Mouse (Mus musculus): Measurements from ENCODE around the gene Lingo1. TPM values are rescaled to one million over a fixed set of nuclear protein-coding genes. Genes with fewer than 3 reads are reported as not detected.

Lingo1 gene
- polyA plus RNA-seq, 1 experiment, result 0.37 TPM

DNA sequence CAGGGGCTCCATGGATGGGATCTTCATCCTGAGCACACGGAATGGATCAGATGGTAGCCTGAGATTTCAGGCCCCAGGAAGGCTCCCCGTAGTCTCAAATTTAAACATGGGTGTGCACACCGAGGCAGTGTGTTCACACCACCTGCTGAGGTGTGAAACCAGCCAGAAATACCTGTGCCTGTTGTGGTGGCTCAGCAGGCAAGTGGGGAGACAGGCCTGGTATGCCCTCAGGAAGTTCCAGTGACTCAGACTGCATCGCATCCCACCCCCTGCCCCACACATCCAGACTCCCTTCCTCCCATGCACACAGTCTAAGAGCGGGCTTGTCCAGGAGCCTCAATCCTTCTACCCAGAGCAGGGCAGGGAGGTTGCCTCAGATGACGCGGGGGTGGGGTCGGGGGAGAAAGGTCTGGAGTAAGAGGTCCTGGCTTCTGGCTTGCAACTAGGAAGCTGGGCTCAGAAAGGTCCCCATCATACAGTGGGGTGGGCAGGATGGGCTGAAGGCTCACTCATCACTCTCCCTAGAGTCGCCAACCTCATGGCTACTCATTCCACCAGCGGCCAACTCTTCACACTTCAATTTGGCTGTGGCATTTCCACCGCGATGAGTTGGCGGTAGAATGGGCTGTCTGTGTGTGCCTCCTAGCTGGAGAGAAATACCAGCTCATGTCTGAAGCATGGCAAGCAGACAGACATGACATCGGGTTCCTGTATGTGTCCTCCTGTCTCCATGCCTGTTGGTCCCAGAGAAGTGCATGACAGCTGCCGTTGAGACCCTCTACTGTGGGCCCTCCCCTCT, 149.8 kb downstream of the Lingo1 start:
- Histone ChIP-seq H3K79me2 (ENCODE audit: control insufficient read depth, insufficient read depth) (no peaks in the 10 kb centered on the region), H3ac (ENCODE audit: control insufficient read depth, insufficient read length, low read depth) (no peak overlapping the region), H3K4me3 (ENCODE audit: insufficient read depth, poor library complexity, severe bottlenecking) (no peak overlapping the region), H3K79me3 (ENCODE audit: low read depth) (no peaks in the 10 kb centered on the region), H3K36me3 (ENCODE audit: control insufficient read depth, insufficient read depth) (no peaks in the 10 kb centered on the region), H3K27me3 (ENCODE audit: control insufficient read depth, insufficient read depth, insufficient read length) (peaks cover 71% of the 10 kb centered on the region)
- TF ChIP-seq USF1 (IDR thresholded peaks at IDR 0.05; ENCODE audit: low read depth) (no peak), FOSL1 (IDR thresholded peaks at IDR 0.05; ENCODE audit: insufficient read depth, low read length, poor library complexity, severe bottlenecking) (no peak), CEBPB (IDR thresholded peaks at IDR 0.05; ENCODE audit: low read depth) (no peak)

DNA sequence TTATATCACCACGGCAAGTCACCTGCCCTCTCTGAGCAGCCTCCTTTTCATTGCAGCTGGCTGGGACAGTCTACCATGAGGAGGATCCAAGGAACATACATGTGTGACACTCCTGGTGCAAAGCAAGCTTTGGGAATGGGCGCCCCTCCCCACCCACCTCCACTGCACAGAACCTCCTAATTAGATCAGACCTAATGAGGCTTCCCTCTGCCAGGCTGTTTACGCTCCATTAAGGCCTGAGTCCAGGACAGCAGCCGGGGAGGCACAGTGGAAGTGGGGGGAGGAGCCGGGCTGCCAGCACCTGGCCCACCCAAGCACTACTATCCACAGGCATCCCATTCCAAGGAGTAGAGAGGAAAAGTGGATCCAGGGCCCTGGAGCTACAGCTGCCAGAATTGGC, 152.8 kb downstream of the Lingo1 start:
- peaks cover 65% of the 10 kb centered on the region for H3K27me3 ChIP-seq (ENCODE audit: control insufficient read depth, insufficient read depth, insufficient read length)
- H3K4me3 ChIP-seq (ENCODE audit: insufficient read depth, poor library complexity, severe bottlenecking), result no peak overlapping the region
- no peaks in the 10 kb centered on the region for H3K79me2 ChIP-seq (ENCODE audit: control insufficient read depth, insufficient read depth)
- no peak for TF ChIP-seq MAX (IDR thresholded peaks at IDR 0.05)
- no peak for TF ChIP-seq CEBPB (IDR thresholded peaks at IDR 0.05; ENCODE audit: low read depth)
- TF ChIP-seq FOSL1 (IDR thresholded peaks at IDR 0.05; ENCODE audit: insufficient read depth, low read length, poor library complexity, severe bottlenecking), result no peak
- no peak for TF ChIP-seq CTCF (IDR thresholded peaks at IDR 0.05; ENCODE audit: control insufficient read depth, insufficient read depth, insufficient read length)
- H3K79me3 ChIP-seq (ENCODE audit: low read depth), result no peaks in the 10 kb centered on the region
- H3ac ChIP-seq (ENCODE audit: control insufficient read depth, insufficient read length, low read depth), result no peak overlapping the region
- H3K36me3 ChIP-seq (ENCODE audit: control insufficient read depth, insufficient read depth), result no peaks in the 10 kb centered on the region

DNA sequence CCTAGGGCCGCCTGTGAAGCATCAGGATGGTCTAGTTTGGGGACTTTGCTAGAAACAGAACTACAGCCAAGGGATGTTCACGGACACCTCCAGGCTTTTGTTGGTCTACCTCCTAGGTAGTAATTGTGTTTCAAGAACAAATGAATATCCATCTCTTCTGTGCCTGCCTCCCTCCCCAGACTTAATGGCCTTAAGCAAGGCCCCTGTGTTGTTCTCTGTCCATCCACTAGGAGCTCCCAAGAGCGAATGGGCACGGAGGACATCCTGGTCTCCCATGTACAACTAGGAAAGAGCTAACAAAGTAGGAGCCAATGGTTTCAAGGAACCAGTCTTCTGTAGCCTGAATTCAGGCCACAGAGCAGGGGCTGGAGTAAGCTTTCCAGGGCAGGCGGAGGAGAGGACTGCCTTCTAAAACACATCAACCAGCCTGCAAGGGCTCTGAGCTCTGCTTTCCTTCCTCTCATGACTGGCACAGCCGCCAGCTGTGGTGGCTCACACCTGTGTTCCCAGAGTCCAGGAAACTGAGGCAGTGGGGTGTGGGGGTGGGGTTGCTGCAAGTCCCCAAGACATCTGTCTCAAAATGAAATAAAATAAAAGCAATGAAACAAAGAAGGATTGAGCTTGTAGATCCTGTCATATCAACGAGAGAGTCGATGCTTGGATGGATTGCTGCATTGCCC, 157.9 kb downstream of the Lingo1 start:
- Histone ChIP-seq H3K79me3 (ENCODE audit: low read depth) (no peaks in the 10 kb centered on the region), H3ac (ENCODE audit: control insufficient read depth, insufficient read length, low read depth) (no peak overlapping the region), H3K79me2 (ENCODE audit: control insufficient read depth, insufficient read depth) (no peaks in the 10 kb centered on the region), H3K27me3 (ENCODE audit: control insufficient read depth, insufficient read depth, insufficient read length) (peaks cover 71% of the 10 kb centered on the region), H3K4me3 (ENCODE audit: insufficient read depth, poor library complexity, severe bottlenecking) (no peak overlapping the region), H3K36me3 (ENCODE audit: control insufficient read depth, insufficient read depth) (no peaks in the 10 kb centered on the region)
- no peak for TF ChIP-seq CTCF (IDR thresholded peaks at IDR 0.05; ENCODE audit: control insufficient read depth, insufficient read depth, insufficient read length)
- TF ChIP-seq MYOG (IDR thresholded peaks at IDR 0.05; ENCODE audit: control insufficient read depth, extremely low read depth, insufficient read length), result no peak
- no peak for TF ChIP-seq MYOD1 (IDR thresholded peaks at IDR 0.05; ENCODE audit: control insufficient read depth, insufficient read length, low read depth)
- no peak for TF ChIP-seq MAX (IDR thresholded peaks at IDR 0.05)
- no peak for TF ChIP-seq CEBPB (IDR thresholded peaks at IDR 0.05; ENCODE audit: low read depth)
- no peak for TF ChIP-seq FOSL1 (IDR thresholded peaks at IDR 0.05; ENCODE audit: insufficient read depth, low read length, poor library complexity, severe bottlenecking)
- TF ChIP-seq USF1 (IDR thresholded peaks at IDR 0.05; ENCODE audit: low read depth), result no peak

DNA sequence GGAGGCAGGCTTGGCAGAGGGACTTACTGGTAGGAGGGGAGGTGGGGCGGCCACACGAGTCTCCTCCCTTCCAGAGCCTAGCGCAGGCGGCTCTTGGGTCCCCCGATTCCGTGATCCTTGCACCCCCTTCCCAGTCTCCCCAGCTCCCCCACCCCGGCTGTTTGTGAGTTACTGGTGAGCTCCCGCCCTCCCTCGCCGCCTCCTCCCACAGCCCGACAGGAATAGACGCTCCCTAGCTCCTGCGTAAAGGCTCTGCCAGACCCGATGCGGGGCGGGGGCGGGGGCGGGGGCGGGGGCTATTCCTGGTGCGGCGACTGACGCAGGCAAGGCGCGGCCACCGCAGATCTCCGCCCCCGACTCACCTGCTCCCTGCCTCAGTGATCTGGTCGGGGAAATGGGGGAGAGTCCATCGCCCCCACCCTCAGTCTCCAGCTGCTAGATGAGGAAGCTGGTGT, 158.8 kb downstream of the Lingo1 start:
- no peaks in the 10 kb centered on the region for H3K79me2 ChIP-seq (ENCODE audit: control insufficient read depth, insufficient read depth)
- H3K4me3 ChIP-seq (ENCODE audit: insufficient read depth, poor library complexity, severe bottlenecking), result no peak overlapping the region
- TF ChIP-seq USF1 (IDR thresholded peaks at IDR 0.05; ENCODE audit: low read depth) (no peak), CTCF (IDR thresholded peaks at IDR 0.05; ENCODE audit: control insufficient read depth, insufficient read depth, insufficient read length) (no peak), FOSL1 (IDR thresholded peaks at IDR 0.05; ENCODE audit: insufficient read depth, low read length, poor library complexity, severe bottlenecking) (no peak), MAX (IDR thresholded peaks at IDR 0.05) (no peak), MYOG (IDR thresholded peaks at IDR 0.05; ENCODE audit: control insufficient read depth, extremely low read depth, insufficient read length) (no peak), CEBPB (IDR thresholded peaks at IDR 0.05; ENCODE audit: low read depth) (no peak)
- no peaks in the 10 kb centered on the region for H3K79me3 ChIP-seq (ENCODE audit: low read depth)
- peaks cover 72% of the 10 kb centered on the region for H3K27me3 ChIP-seq (ENCODE audit: control insufficient read depth, insufficient read depth, insufficient read length)
- H3K36me3 ChIP-seq (ENCODE audit: control insufficient read depth, insufficient read depth), result no peaks in the 10 kb centered on the region
- no peak overlapping the region for H3ac ChIP-seq (ENCODE audit: control insufficient read depth, insufficient read length, low read depth)

DNA sequence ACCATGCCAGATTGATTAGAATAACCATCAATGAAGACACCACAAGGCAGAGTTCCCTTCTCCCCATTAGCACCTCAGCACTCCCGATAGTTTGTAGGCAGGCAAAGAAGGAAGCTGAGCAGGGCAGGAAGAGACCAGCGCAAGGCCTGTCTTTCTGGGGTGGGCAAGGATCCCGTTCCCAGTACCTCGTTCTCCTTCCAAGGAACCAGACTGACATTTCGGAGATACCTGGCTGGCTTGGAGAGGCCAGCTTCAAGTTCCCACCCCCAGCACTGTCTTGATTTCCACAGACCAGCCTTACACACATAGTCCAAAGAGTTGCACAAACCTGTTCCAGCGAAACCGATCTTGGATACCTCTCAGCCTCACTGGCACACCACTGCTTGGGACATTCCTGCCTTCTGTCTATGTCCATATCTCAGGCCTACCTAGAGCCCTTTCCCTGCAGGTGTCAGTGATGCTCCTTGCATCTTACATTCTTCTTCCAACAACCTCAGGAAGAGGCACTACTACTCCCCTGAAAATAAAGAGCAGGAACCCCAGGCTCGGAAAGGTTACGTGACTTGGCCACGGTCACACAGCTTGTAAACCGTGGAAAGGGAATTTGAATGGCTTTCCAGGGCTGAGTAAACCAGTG, 159.4 kb downstream of the Lingo1 start:
- Histone ChIP-seq H3K27me3 (ENCODE audit: control insufficient read depth, insufficient read depth, insufficient read length) (peaks cover 68% of the 10 kb centered on the region), H3K79me2 (ENCODE audit: control insufficient read depth, insufficient read depth) (no peaks in the 10 kb centered on the region), H3K79me3 (ENCODE audit: low read depth) (no peaks in the 10 kb centered on the region), H3K36me3 (ENCODE audit: control insufficient read depth, insufficient read depth) (no peaks in the 10 kb centered on the region), H3ac (ENCODE audit: control insufficient read depth, insufficient read length, low read depth) (no peak overlapping the region), H3K4me3 (ENCODE audit: insufficient read depth, poor library complexity, severe bottlenecking) (no peak overlapping the region)
- TF ChIP-seq FOSL1 (IDR thresholded peaks at IDR 0.05; ENCODE audit: insufficient read depth, low read length, poor library complexity, severe bottlenecking) (no peak), MYOD1 (IDR thresholded peaks at IDR 0.05; ENCODE audit: control insufficient read depth, insufficient read length, low read depth) (no peak), CTCF (IDR thresholded peaks at IDR 0.05; ENCODE audit: control insufficient read depth, insufficient read depth, insufficient read length) (no peak), MYOG (IDR thresholded peaks at IDR 0.05; ENCODE audit: control insufficient read depth, extremely low read depth, insufficient read length) (no peak), USF1 (IDR thresholded peaks at IDR 0.05; ENCODE audit: low read depth) (no peak), CEBPB (IDR thresholded peaks at IDR 0.05; ENCODE audit: low read depth) (no peak), MAX (IDR thresholded peaks at IDR 0.05) (no peak)

Data from C2C12 (cell line).